Mouse (Mus musculus) heart, adult 2 months (tissue): ENCODE results near the gene Lrit2. TPM values are rescaled to one million over a fixed set of nuclear protein-coding genes. Genes with fewer than 3 reads are reported as not detected.

ENCODE experiments used
- DNase-seq, 2 experiments: peaks; one replicate each; pipeline ENCODE4 v3.0.0; 2021
- H3K27ac ChIP-seq: fragments of 200-600 bp; 2 replicates; pipeline ENCODE4 v1.8.1; 2022
- H3K27me3 ChIP-seq: fragments of 200-500 bp; 2 replicates; pipeline ENCODE4 v1.6.1; 2012; ENCODE audit warnings: mild to moderate bottlenecking, low read length, inconsistent platforms, mixed read lengths; ENCODE audit not compliant: control insufficient read depth, insufficient read depth
- H3K36me3 ChIP-seq: fragments of 200-500 bp; 2 replicates; pipeline ENCODE4 v1.6.1; 2012; ENCODE audit warnings: low read length, inconsistent platforms; ENCODE audit not compliant: control insufficient read depth, insufficient read depth
- H3K4me1 ChIP-seq: fragments of 200-500 bp; 2 replicates; pipeline ENCODE4 v1.6.1; 2011; ENCODE audit warnings: low read length; ENCODE audit not compliant: control insufficient read depth, insufficient read depth
- H3K4me3 ChIP-seq: fragments of 200-600 bp; 2 replicates; pipeline ENCODE4 v1.8.1; 2022
- H3K79me2 ChIP-seq: fragments of 200-500 bp; replicated peaks from 2 replicates; pipeline ENCODE4 v1.6.1; 2012; ENCODE audit warnings: mild to moderate bottlenecking, inconsistent platforms, low read length, moderate library complexity, mixed read lengths; ENCODE audit not compliant: control insufficient read depth, insufficient read depth
- H3K9ac ChIP-seq: fragments of 200-500 bp; 2 replicates; pipeline ENCODE4 v1.6.1; 2012; ENCODE audit warnings: low read depth, mild to moderate bottlenecking, control low read depth, inconsistent platforms, low read length, mixed read lengths
- CTCF ChIP-seq: fragments of 200-600 bp; IDR thresholded peaks from 2 replicates; pipeline ENCODE4 v1.8.1; 2022; ENCODE audit warnings: antibody characterized with exemption, mild to moderate bottlenecking, moderate library complexity
- EP300 ChIP-seq: fragments of 200-500 bp; IDR thresholded peaks from 2 replicates; pipeline ENCODE4 v1.6.1; 2011; ENCODE audit warnings: low read depth, low read length, control low read depth; ENCODE audit not compliant: insufficient read depth
- POLR2A ChIP-seq: fragments of 200-500 bp; IDR thresholded peaks from 2 replicates; pipeline ENCODE4 v1.6.1; 2011; ENCODE audit warnings: mild to moderate bottlenecking, low read depth, low read length, control low read depth; ENCODE audit not compliant: insufficient read depth
- WGBS: fragments of 180-500 bp; shearing (Covaris S2); methylation state at CpG from one replicate; pipeline ENCODE4 v1.1.7; 2018; 5-methylcytosine and 5-hydroxymethylcytosine counted together
- intact Hi-C: fragments of 180-260 bp; cut with DNase I; formaldehyde crosslinking; loops from one replicate; pipeline ENCODE4 v1.15.1; 2025
- polyA plus RNA-seq: library from polyadenylated mRNA; depleted of rRNA; stranded (reverse); fragments of >200 nt; gene quantifications from 2 replicates; pipeline ENCODE4 v1.2.3, GENCODE M21; 2012; rRNA removed
- total RNA-seq, 2 experiments: library from RNA; stranded (reverse); gene quantifications; 2 replicates each; pipeline ENCODE4 v1.2.3; 2021

The Lrit2 gene
- total and polyA plus RNA-seq, 3 experiments: not detected

DNA sequence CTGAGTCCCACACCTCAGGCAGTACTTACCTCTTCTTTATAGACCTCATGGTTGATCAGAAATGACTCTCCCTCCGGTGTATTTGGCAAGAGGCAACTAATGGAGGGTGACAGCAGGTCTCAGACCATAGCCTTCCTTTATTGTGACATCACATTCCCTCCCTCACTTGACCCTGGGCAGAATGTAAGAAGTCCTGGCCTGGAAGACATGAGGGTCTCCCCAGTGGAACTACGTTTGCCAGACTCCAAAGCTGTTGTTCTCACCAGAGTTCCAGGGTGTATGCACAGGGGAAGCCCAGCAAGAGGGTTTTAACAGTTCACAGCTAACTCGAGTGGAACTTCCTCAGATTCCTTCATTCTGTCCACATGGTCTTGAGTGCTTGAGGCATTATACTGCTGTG, 46.2 kb downstream of the Lrit2 start, which contains the start of gene 2610528A11Rik:
2610528A11Rik (minus strand) TSS at position 101 of the 400 bp plus-strand sequence.
- no peaks in the 10 kb centered on the region for H3K36me3 ChIP-seq
- H3K4me3 ChIP-seq: no peak within 1 kb of the TSS
- TF ChIP-seq POLR2A: no peak
- no peak for TF ChIP-seq EP300
- TF ChIP-seq CTCF: no peak
- no peak for DNase-seq
- no peaks in the 10 kb centered on the region for H3K4me1 ChIP-seq
- H3K27me3 ChIP-seq: no peaks in the 10 kb centered on the region
- H3K27ac ChIP-seq: no peak within 1 kb of the TSS
- 69% methylated on average over 3 of the region's 3 CpGs for WGBS
- intact Hi-C loops: no loop called here
- no peaks in the 10 kb centered on the region for H3K79me2 ChIP-seq
- H3K9ac ChIP-seq: no peak within 1 kb of the TSS

- intact Hi-C loops: no loop called here
- Histone ChIP-seq H3K4me1 (no peaks in the 10 kb centered on the region), H3K4me3 (no peak overlapping the region), H3K79me2 (no peaks in the 10 kb centered on the region), H3K27ac (no peak overlapping the region), H3K9ac (no peak overlapping the region), H3K36me3 (peaks cover 6% of the 10 kb centered on the region), H3K27me3 (no peaks in the 10 kb centered on the region)
- no peak for TF ChIP-seq EP300
- TF ChIP-seq POLR2A: no peak
- no peak for TF ChIP-seq CTCF
- WGBS: 97% methylated on average over 4 of the region's 4 CpGs
- DNase-seq: no peak
These were observed 51.5 kb downstream of the Lrit2 start for GRCm38 (mm10) chr14:37119233-37119632.

Other genes with a start within 250 kb of the Lrit2 start
- gene Ccser2, start 99.2 kb upstream of the Lrit2 start, total RNA-seq: 100 to 1,000 TPM; 106 to 122 TPM
- gene Ccser2, start 99.2 kb upstream of the Lrit2 start, polyA plus RNA-seq: 63.1 and 107 TPM in 2 replicates
- gene Rgr, start 19.0 kb upstream of the Lrit2 start, total RNA-seq: not detected
- not detected in 2 replicates for gene Rgr, start 19.0 kb upstream of the Lrit2 start, polyA plus RNA-seq
- not detected for gene Lrit1, start 13.1 kb upstream of the Lrit2 start, total RNA-seq
- gene Lrit1, start 13.1 kb upstream of the Lrit2 start, polyA plus RNA-seq: not detected in 2 replicates
- gene Cdhr1, start 30.4 kb downstream of the Lrit2 start, total RNA-seq: under 1 TPM in 1 of 2 experiments, not detected in 1; 0.08 TPM
- gene Cdhr1, start 30.4 kb downstream of the Lrit2 start, polyA plus RNA-seq: 0.06 and 0.16 TPM in 2 replicates
- not detected for gene 2610528A11Rik, start 46.1 kb downstream of the Lrit2 start, total RNA-seq
- gene 2610528A11Rik, start 46.1 kb downstream of the Lrit2 start, polyA plus RNA-seq: 0.27 TPM in 1 of 2 replicates, not detected in the other
- gene Ghitm, start 67.3 kb downstream of the Lrit2 start, total RNA-seq: 100 to 1,000 TPM; 604 to 677 TPM
- 328 and 496 TPM in 2 replicates for gene Ghitm, start 67.3 kb downstream of the Lrit2 start, polyA plus RNA-seq